Mouse (Mus musculus) mesoderm, embryonic 11.5 days (tissue): ENCODE data around the gene Ugt1a5.
A peak's percentile ranks its signal among the peaks of the same experiment; 100 is the strongest.

Experiments used
- DNase-seq: peaks from one replicate; pipeline ENCODE4 v3.0.0-alpha.2; 2012; ENCODE audit warnings: low read depth, low spot score

Ugt1a5 gene

GRCm38 (mm10) chr1:88260604-88261377, 95.0 kb downstream of the Ugt1a5 start:
- DNase-seq, result no peak

DNA sequence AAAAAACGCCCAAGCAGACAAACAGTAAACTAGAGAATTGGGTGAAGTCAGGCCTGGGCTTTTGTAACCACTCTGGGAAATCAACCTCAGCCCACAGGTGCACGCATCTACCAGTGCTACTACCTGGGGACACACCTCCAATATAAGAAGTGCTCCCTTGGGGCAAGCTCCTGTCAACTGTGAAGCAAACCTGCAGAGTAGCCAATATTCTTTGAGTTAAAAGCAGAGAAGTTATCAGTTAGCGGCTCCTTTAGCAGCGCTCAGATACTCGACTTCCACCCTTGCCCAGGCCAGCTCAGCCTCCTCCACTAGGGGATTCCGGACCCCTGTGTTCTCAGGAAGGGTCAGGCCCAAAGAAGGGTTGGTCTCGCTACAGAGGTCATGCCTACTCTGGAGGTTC, 95.9 kb downstream of the Ugt1a5 start:
- no peak for DNase-seq

GRCm38 (mm10) chr1:88262255-88262654, 96.4 kb downstream of the Ugt1a5 start:
- peak; percentile 52 for DNase-seq

GRCm38 (mm10) chr1:88262961-88263360, 97.1 kb downstream of the Ugt1a5 start:
- DNase-seq, result no peak

- no peak for DNase-seq
Observed at GRCm38 (mm10) chr1:88263778-88264177, 98.0 kb downstream of the Ugt1a5 start.

DNA sequence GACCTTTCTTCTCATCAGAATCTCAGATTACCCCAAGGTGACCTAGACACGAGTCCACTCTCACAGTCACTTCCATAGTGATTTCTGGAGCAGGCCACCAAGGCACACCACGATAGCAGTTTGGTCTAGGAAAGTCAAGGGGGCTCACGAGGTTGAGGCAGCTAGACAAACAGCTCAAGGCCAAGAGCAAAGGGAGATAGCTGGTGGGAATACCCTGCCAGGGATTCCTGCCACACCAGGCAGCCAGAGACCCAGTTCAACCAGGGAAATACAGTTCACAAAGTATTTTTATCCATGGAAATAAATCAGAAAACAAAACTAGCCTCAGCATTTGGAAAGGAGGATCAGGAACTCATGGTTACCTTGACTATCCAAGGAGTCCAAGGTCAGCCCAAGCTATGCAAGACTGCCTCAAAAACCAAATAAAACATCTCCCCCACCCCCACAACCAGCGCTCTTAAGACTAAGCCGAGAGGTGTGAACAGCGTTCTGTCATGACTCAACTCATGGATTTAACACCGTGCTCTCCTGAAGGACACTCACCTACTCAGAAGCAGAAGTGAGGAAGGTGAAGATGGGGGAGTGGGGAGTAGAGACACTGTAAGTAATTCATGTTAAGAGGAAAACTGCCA, 98.5 kb downstream of the Ugt1a5 start:
- DNase-seq, result no peak

DNA sequence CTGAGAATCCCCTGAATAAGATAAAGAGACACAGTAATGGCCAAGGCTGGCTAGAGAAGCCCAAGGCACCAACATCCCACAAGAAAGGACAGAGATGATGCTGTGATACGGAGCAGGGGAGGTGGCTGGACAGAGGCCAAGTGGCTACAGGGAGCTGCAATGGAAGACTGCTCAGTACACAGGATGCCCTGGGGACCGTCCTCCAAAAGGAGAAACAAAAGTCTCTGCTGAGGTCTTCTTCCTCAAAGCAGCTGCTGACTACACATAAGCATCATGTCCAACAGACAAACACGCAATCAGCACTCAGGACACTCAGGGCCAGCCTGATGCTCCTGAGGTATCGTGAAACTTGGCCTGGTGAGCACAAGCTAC, 99.0 kb downstream of the Ugt1a5 start:
- no peak for DNase-seq

GRCm38 (mm10) chr1:88266123-88266522, 100.3 kb downstream of the Ugt1a5 start:
- DNase-seq, result no peak

GRCm38 (mm10) chr1:88267489-88267888, 101.7 kb downstream of the Ugt1a5 start:
- DNase-seq, result no peak

DNA sequence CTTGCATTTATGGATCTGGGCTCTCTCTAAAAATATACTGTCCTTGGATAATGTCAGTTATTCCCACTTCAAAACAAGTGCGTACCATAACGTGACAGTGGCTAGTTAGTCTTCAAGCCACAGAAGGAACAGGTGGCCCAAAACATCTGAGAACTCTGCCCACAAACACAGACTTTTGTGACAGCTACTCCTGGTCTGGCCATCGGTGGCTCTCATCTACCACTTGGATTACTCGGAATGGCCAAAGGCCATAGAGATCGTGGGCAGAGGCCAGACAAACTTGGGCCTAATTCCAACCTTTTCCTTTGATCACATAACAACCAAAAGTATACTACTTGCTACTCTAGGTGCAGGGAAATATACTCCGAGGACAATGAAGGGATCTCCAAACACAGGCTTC, 102.3 kb downstream of the Ugt1a5 start:
- DNase-seq, result no peak
